Mouse (Mus musculus) spleen, adult 2 months (tissue): ENCODE data around the gene Eda. TPM values are rescaled to one million over a fixed set of nuclear protein-coding genes. Genes with fewer than 3 reads are reported as not detected.

Source experiments
- DNase-seq, 2 experiments: peaks; one replicate each; pipeline versions ENCODE4 v3.0.0 to v3.0.0-alpha.2; 2012 to 2021; ENCODE audit warnings: low spot score in 2 of 2, low read depth in 1 of 2
- H3K27ac ChIP-seq: fragments of 200-500 bp; 2 replicates; pipeline ENCODE4 v1.5.1; 2012; ENCODE audit warnings: low read length, inconsistent platforms; ENCODE audit not compliant: insufficient read depth
- H3K27me3 ChIP-seq: fragments of 200-500 bp; 2 replicates; pipeline ENCODE4 v1.6.1; 2012; ENCODE audit warnings: mild to moderate bottlenecking, moderate library complexity, low read length, inconsistent platforms; ENCODE audit not compliant: control insufficient read depth, insufficient read depth
- H3K36me3 ChIP-seq: fragments of 200-500 bp; 2 replicates; pipeline ENCODE4 v1.6.1; 2012; ENCODE audit warnings: mild to moderate bottlenecking, low read length, inconsistent platforms; ENCODE audit not compliant: control insufficient read depth, insufficient read depth
- H3K4me1 ChIP-seq: fragments of 200-500 bp; 2 replicates; pipeline ENCODE4 v1.6.1; 2011; ENCODE audit warnings: inconsistent platforms; ENCODE audit not compliant: control insufficient read depth, insufficient read depth, insufficient read length
- H3K4me3 ChIP-seq: fragments of 200-500 bp; 2 replicates; pipeline ENCODE4 v1.5.1; 2011; ENCODE audit warnings: mild to moderate bottlenecking, inconsistent platforms; ENCODE audit not compliant: insufficient read depth, insufficient read length; ENCODE audit errors: extremely low read depth
- CTCF ChIP-seq: fragments of 200-500 bp; IDR thresholded peaks from 2 replicates; pipeline ENCODE4 v1.5.1; 2011; ENCODE audit warnings: mild to moderate bottlenecking, inconsistent platforms; ENCODE audit not compliant: insufficient read depth, insufficient read length, insufficient replicate concordance; ENCODE audit errors: extremely low read depth
- POLR2A ChIP-seq: fragments of 200-500 bp; IDR thresholded peaks from 2 replicates; pipeline ENCODE4 v1.6.1; 2011; ENCODE audit warnings: low read depth, low read length, inconsistent platforms
- WGBS: fragments of 180-500 bp; shearing (Covaris S2); methylation state at CpG from one replicate; pipeline ENCODE4 v1.1.7; 2018; 5-methylcytosine and 5-hydroxymethylcytosine counted together
- polyA plus RNA-seq: library from polyadenylated mRNA; depleted of rRNA; stranded (reverse); fragments of >200 nt; gene quantifications from 2 replicates; pipeline ENCODE4 v1.2.3, GENCODE M21; 2012; rRNA removed

Eda gene
- polyA plus RNA-seq = 0.12 and 0.37 TPM in 2 replicates

GRCm38 (mm10) chrX:99975250-99975984 is at the start of gene Eda:
Eda (plus strand) TSS chrX:99975606.
- H3K36me3 ChIP-seq = no peaks in the 10 kb centered on the region
- no peak within 1 kb of the TSS for H3K27ac ChIP-seq
- peaks cover 2% of the 10 kb centered on the region for H3K4me1 ChIP-seq
- WGBS = 24% methylated on average over 38 of the region's 49 CpGs
- TF ChIP-seq CTCF (no peak), POLR2A (no peak)
- peak; percentile 1 to 44 for DNase-seq
- H3K4me3 ChIP-seq = peak within 1 kb of the TSS; percentile 51
- peaks cover 1% of the 10 kb centered on the region; the same call in 1 of the 2 replicates for H3K27me3 ChIP-seq

GRCm38 (mm10) chrX:99961002-99961401 is 14.4 kb upstream of the Eda start:
- Histone ChIP-seq H3K36me3 (no peaks in the 10 kb centered on the region), H3K4me1 (no peaks in the 10 kb centered on the region), H3K4me3 (no peak overlapping the region), H3K27ac (no peak overlapping the region), H3K27me3 (no peaks in the 10 kb centered on the region)
- WGBS = 79% methylated on average over 4 of the region's 4 CpGs
- no peak for DNase-seq
- no peak for TF ChIP-seq POLR2A
- TF ChIP-seq CTCF = no peak

DNA sequence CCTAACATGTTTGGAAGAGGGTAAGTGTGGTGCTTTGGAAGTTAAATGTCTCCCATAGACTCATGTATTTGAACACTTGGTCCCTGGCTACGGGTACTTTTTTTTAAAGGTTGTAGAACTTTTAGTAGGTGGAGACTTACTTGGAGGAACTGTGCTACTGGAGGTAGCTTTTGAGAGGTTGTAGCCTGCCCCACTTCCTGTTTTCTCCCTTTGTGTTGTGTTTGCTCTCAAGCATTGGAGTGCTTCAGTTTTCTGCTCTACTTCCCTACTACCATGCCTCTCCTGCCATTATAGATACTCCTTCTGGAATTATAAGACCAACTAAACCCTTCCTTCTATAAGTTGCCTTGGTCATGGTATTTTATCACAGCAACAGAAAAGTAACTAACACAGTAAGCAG is 5.3 kb upstream of the Eda start:
- DNase-seq = no peak
- no peak overlapping the region for H3K4me3 ChIP-seq
- H3K36me3 ChIP-seq = no peaks in the 10 kb centered on the region
- H3K27ac ChIP-seq = no peak overlapping the region
- no peaks in the 10 kb centered on the region for H3K27me3 ChIP-seq
- 36% methylated on average over 1 of the region's 1 CpGs for WGBS
- H3K4me1 ChIP-seq = no peaks in the 10 kb centered on the region
- TF ChIP-seq POLR2A (no peak), CTCF (no peak)

GRCm38 (mm10) chrX:99974381-99974780 is 1.0 kb upstream of the Eda start:
- H3K4me1 ChIP-seq = peaks cover 2% of the 10 kb centered on the region
- no peak overlapping the region for H3K4me3 ChIP-seq
- no peaks in the 10 kb centered on the region for H3K36me3 ChIP-seq
- WGBS = 75% methylated on average over 3 of the region's 3 CpGs
- no peak overlapping the region for H3K27ac ChIP-seq
- TF ChIP-seq CTCF (no peak), POLR2A (no peak)
- peaks cover 1% of the 10 kb centered on the region; the same call in 1 of the 2 replicates for H3K27me3 ChIP-seq
- no peak for DNase-seq

DNA sequence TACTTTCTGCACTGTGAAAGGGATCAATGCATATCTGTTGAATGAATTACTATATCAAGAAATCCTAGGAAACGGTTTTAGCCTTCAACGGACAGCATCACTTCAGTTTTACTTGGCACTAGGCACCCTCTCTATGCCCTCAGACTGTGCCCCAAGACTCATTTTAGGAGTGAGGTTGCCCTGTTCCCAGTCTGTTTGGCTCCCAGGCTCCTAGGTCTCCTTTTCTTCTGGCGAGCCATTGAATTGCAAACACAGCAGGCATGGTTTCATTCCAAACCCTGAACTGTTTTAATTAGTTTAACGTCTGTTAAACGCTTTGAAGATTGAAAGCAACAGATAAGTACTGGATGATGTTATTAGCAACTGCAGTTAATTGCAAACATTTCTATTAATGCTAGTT is 603 bp upstream of the Eda start:
- Histone ChIP-seq H3K27me3 (peaks cover 1% of the 10 kb centered on the region; the same call in 1 of the 2 replicates), H3K27ac (no peak overlapping the region), H3K4me1 (peaks cover 2% of the 10 kb centered on the region), H3K4me3 (peak overlapping the region; percentile 4; the same call in 1 of the 2 replicates), H3K36me3 (no peaks in the 10 kb centered on the region)
- DNase-seq = no peak
- WGBS = 56% methylated on average over 5 of the region's 5 CpGs
- TF ChIP-seq POLR2A (no peak), CTCF (no peak)

GRCm38 (mm10) chrX:99975985-99976924 is 849 bp downstream of the Eda start:
- H3K36me3 ChIP-seq = no peaks in the 10 kb centered on the region
- DNase-seq = peak in 1 of 2 experiments; percentile 3
- WGBS = 29% methylated on average over 45 of the region's 48 CpGs

DNA sequence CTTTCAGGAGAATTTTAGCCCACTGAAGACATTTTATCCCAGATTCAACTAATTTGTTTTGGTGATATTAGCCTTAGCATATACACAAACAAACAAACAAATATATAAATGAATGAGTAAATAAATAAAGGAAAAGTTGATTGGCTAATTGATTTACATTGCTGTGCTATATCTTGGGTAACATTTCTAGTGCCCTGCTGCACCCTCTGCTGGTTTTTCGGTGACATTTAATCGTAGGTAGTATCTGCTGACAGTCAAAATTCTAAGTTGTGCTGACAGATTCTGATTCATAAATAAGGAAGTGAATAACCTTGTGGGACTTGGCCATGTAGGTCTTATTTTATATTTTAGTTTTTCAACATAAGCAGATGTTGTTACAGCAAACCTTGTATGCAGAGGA is 2.9 kb downstream of the Eda start:
- no peak for TF ChIP-seq CTCF
- no peak for TF ChIP-seq POLR2A
- WGBS = 43% methylated on average over 2 of the region's 2 CpGs
- peaks cover 2% of the 10 kb centered on the region for H3K4me1 ChIP-seq
- no peak overlapping the region for H3K4me3 ChIP-seq
- H3K36me3 ChIP-seq = no peaks in the 10 kb centered on the region
- DNase-seq = no peak
- no peak overlapping the region for H3K27ac ChIP-seq
- H3K27me3 ChIP-seq = peaks cover 1% of the 10 kb centered on the region; the same call in 1 of the 2 replicates

More at GRCm38 (mm10) chrX:99975985-99976924, 849 bp downstream of the Eda start:
- Histone ChIP-seq H3K27me3 (peaks cover 1% of the 10 kb centered on the region; the same call in 1 of the 2 replicates), H3K27ac (no peak overlapping the region), H3K4me1 (peaks cover 2% of the 10 kb centered on the region), H3K4me3 (peak overlapping the region; percentile 51; the same call in 1 of the 2 replicates)
- TF ChIP-seq POLR2A (no peak), CTCF (no peak)
